Mouse (Mus musculus) limb, embryonic 15.5 days (tissue): Measurements from ENCODE around the gene Rtn2. TPM values are rescaled to one million over a fixed set of nuclear protein-coding genes. Genes with fewer than 3 reads are reported as not detected.

Source experiments
- ATAC-seq: fragments of 200-750 bp; cut with Nextera tagmentation; 2 replicates; pipeline ENCODE4 v1.8.0; 2017; ENCODE audit warnings: low read depth, moderate TSS enrichment; ENCODE audit not compliant: insufficient number of reproducible peaks, low FRiP score, low TSS enrichment
- H3K27ac ChIP-seq: fragments of 300-500 bp; sonication (generic); 2 replicates; pipeline ENCODE4 v1.5.1; 2015; ENCODE audit warnings: moderate library complexity, mild to moderate bottlenecking, inconsistent platforms
- H3K27me3 ChIP-seq: fragments of 300-500 bp; sonication (generic); 2 replicates; pipeline ENCODE4 v1.6.1; 2015; ENCODE audit warnings: inconsistent platforms
- H3K36me3 ChIP-seq: fragments of 300-500 bp; sonication (generic); 2 replicates; pipeline ENCODE4 v1.6.1; 2015; ENCODE audit warnings: inconsistent platforms
- H3K4me1 ChIP-seq: fragments of 300-500 bp; sonication (generic); 2 replicates; pipeline ENCODE4 v1.6.1; 2015; ENCODE audit warnings: inconsistent platforms
- H3K4me2 ChIP-seq: fragments of 300-500 bp; sonication (generic); 2 replicates; pipeline ENCODE4 v1.6.1; 2015; ENCODE audit warnings: mild to moderate bottlenecking, inconsistent platforms
- H3K4me3 ChIP-seq: fragments of 300-500 bp; sonication (generic); 2 replicates; pipeline ENCODE4 v1.5.1; 2015; ENCODE audit warnings: mild to moderate bottlenecking, inconsistent platforms
- H3K9ac ChIP-seq: fragments of 300-500 bp; sonication (generic); 2 replicates; pipeline ENCODE4 v1.6.1; 2015; ENCODE audit warnings: inconsistent platforms
- H3K9me3 ChIP-seq: fragments of 300-500 bp; sonication (generic); 2 replicates; pipeline ENCODE4 v1.6.1; 2016; ENCODE audit warnings: inconsistent platforms
- WGBS: fragments of 180-500 bp; shearing (Covaris S2); methylation state at CpG from one replicate; pipeline ENCODE4 v1.1.7; 2015; 5-methylcytosine and 5-hydroxymethylcytosine counted together
- polyA plus RNA-seq: library from polyadenylated mRNA; unstranded; fragments of >200 nt; fragmentation: Nextera tagmentation; extraction: Ambion mirVana; gene quantifications from 2 replicates; pipeline ENCODE4 v1.2.1, GENCODE M21; 2015

Rtn2 gene
- 21.4 and 48.2 TPM in 2 replicates for polyA plus RNA-seq

DNA sequence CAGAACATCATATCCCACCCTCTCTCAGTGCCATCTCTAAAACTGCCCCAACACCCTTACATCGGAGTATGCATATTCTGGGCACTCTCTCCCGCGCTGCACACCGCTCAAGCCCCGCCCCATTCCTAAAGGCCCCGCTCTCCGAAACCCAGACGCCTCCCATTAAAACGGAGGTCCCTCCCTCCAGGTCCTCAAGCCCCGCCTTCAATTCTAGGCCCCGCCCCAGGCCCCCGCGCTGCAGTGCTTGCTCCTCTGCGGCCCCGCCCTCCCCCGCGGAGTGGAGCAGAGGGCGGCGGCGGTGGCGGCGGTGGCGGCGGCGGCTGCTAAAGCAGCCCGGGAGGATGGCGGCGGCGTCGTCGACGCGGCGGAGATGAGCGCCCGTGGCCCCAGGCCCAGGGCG lies at the start of gene Rtn2:
TSS of gene Rtn2 (plus strand) at position 240 of the 400 bp plus-strand sequence.
- H3K27me3 ChIP-seq = peaks cover 60% of the 10 kb centered on the region
- H3K27ac ChIP-seq = no peak within 1 kb of the TSS

DNA sequence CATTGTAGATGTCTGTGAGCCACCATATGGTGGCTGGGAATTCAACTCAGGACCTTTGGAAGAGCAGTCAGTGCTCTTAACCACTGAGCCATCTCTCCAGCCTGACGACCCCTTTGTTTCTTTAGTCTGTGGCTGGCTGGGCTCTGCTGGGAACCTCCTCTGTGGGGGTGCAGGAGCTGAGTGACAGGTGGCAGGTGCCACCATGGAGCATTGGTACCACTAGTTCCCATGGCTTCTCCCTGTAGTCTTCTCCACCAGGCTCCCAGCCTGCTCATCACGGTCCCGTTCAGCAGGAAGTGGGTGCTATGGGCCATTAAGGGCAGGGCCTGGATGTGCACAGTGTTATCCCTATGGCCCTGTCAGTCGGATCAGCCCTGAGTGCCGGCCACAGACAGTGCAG lies 47.8 kb upstream of the Rtn2 start:
- no peak overlapping the region for H3K27ac ChIP-seq
- H3K27me3 ChIP-seq = no peaks in the 10 kb centered on the region
- 75% methylated on average over 5 of the region's 5 CpGs for WGBS
- ATAC-seq = no peak
- H3K4me2 ChIP-seq = no peak overlapping the region
- H3K36me3 ChIP-seq = peaks cover 11% of the 10 kb centered on the region; the same call in 1 of the 2 replicates
- H3K9ac ChIP-seq = no peak overlapping the region
- no peak overlapping the region for H3K4me3 ChIP-seq
- no peaks in the 10 kb centered on the region for H3K9me3 ChIP-seq
- 0 out of 2 replicates have a peak, but pooled peaks cover 7% of the 10 kb centered on the region for H3K4me1 ChIP-seq

More for the DNA sequence above, at the start of gene Rtn2:
- WGBS = under 1% methylated on average over 37 of the region's 37 CpGs
- peak within 1 kb of the TSS; percentile 57 for H3K4me3 ChIP-seq
- H3K9me3 ChIP-seq = no peaks in the 10 kb centered on the region
- no peak within 1 kb of the TSS for H3K9ac ChIP-seq
- no peaks in the 10 kb centered on the region for H3K36me3 ChIP-seq
- peaks cover 23% of the 10 kb centered on the region for H3K4me1 ChIP-seq
- peak; percentile 26; the same call in 1 of the 2 replicates for ATAC-seq
- peak within 1 kb of the TSS; percentile 100 for H3K4me2 ChIP-seq

DNA sequence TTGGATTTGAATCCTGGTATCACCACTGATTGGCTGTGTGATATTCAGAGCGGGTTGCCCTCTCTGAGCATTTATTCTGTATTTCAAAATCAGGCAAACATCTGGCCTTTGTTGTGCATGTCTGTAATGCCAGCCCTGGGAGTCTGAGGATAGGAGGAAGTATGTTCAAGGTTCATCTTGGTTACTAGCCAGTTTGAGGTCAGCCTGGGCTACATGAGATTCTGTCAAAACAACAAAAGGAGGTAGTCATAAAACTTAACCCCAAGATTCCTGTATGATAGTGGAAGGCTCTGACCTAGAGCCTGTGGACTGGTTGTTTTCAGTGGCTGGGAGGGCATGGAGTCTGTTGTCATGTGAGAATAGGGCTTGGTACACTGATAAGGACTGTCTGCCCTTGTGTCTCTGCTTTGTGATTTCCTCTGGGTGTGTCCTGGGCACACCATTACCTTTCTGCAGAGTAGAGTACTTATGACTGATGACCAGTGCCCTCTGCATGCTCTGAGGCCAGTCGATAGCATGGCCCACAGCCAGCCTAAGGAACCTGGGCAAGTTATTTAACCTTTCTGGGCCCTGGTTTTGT lies 47.2 kb upstream of the Rtn2 start:
- no peaks in the 10 kb centered on the region for H3K9me3 ChIP-seq
- H3K4me1 ChIP-seq = 0 out of 2 replicates have a peak, but pooled peaks cover 4% of the 10 kb centered on the region
- no peak overlapping the region for H3K9ac ChIP-seq
- H3K27ac ChIP-seq = no peak overlapping the region
- no peak overlapping the region for H3K4me3 ChIP-seq
- ATAC-seq = no peak
- 88% methylated on average over 2 of the region's 2 CpGs for WGBS
- H3K27me3 ChIP-seq = no peaks in the 10 kb centered on the region
- no peak overlapping the region for H3K4me2 ChIP-seq
- peaks cover 11% of the 10 kb centered on the region; the same call in 1 of the 2 replicates for H3K36me3 ChIP-seq

DNA sequence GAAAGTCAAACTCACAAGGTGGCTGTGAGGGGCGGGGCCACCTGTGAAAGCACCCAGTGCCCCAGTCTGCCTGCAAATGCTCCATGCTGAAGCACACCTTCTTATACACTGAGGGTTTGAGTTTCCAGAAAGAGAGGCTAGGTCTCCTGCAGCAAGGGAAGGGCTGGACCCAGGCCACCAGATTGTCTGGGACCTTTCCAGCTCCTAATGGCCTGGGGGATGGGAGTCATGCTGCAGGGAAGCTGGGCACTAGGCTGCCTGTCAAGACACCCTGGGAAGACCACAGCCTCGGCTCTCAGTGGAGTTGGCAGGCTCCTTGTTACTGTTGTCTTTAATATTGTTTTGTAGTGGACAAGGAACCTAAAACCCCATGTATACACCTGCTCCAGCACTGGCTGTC lies 46.0 kb upstream of the Rtn2 start:
- Histone ChIP-seq H3K9me3 (no peaks in the 10 kb centered on the region), H3K36me3 (peaks cover 3% of the 10 kb centered on the region; the same call in 1 of the 2 replicates), H3K27ac (no peak overlapping the region), H3K4me1 (0 out of 2 replicates have a peak, but pooled peaks cover 4% of the 10 kb centered on the region), H3K4me2 (no peak overlapping the region), H3K27me3 (no peaks in the 10 kb centered on the region), H3K9ac (no peak overlapping the region), H3K4me3 (no peak overlapping the region)
- 64% methylated on average over 2 of the region's 2 CpGs for WGBS
- ATAC-seq = no peak

DNA sequence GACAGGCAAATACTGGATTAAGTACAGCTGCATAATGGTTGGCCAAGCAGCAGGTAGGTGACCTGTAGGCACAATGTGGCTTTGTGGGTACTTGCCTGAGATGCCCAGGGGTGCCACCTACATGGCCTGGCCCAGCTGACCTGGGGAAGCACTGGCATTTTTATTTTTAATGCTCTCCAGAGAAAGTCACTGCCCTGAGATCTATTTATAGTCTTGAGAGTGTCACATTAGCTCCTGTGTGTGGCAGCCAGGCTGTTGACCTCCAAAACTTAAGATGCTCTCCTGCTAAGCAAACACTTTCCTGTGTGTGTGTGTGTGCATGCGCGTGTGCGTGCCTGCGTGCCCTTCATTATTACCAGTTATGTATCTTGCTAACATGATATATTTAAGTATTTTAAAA lies 44.1 kb upstream of the Rtn2 start:
- no peak overlapping the region for H3K4me3 ChIP-seq
- WGBS = 95% methylated on average over 4 of the region's 4 CpGs
- no peaks in the 10 kb centered on the region for H3K9me3 ChIP-seq
- H3K27me3 ChIP-seq = no peaks in the 10 kb centered on the region
- H3K4me1 ChIP-seq = 0 out of 2 replicates have a peak, but pooled peaks cover 2% of the 10 kb centered on the region
- no peak overlapping the region for H3K27ac ChIP-seq
- no peak overlapping the region for H3K9ac ChIP-seq
- no peak for ATAC-seq
- H3K4me2 ChIP-seq = no peak overlapping the region
- H3K36me3 ChIP-seq = peaks cover 3% of the 10 kb centered on the region; the same call in 1 of the 2 replicates

DNA sequence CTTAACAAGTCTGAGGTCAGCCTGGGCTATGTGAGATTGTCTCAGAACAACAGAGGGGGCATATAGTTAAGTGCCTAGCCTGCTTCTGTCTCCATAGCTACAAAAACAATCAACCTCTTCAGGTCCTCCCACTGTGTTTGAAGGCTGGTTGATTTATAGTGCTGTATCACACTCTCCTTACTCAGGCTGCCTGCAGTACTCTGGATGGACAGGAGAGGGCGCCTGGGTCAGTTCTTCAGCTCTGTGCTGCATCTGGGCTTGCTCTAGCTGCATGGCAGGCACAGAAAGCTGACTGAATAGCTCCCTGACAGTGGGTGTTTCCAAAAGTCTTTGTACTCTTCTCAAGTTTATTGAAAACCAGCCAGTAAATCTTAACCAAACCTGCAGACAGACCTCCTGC lies 43.0 kb upstream of the Rtn2 start:
- no peak overlapping the region for H3K4me2 ChIP-seq
- H3K9me3 ChIP-seq = no peaks in the 10 kb centered on the region
- H3K27ac ChIP-seq = no peak overlapping the region
- peaks cover 3% of the 10 kb centered on the region; the same call in 1 of the 2 replicates for H3K36me3 ChIP-seq
- H3K4me1 ChIP-seq = 0 out of 2 replicates have a peak, but pooled peaks cover 2% of the 10 kb centered on the region
- H3K4me3 ChIP-seq = no peak overlapping the region
- H3K27me3 ChIP-seq = no peaks in the 10 kb centered on the region
- no peak overlapping the region for H3K9ac ChIP-seq
- peak; percentile 78 for ATAC-seq
- 0% methylated on average over 1 of the region's 1 CpGs for WGBS

DNA sequence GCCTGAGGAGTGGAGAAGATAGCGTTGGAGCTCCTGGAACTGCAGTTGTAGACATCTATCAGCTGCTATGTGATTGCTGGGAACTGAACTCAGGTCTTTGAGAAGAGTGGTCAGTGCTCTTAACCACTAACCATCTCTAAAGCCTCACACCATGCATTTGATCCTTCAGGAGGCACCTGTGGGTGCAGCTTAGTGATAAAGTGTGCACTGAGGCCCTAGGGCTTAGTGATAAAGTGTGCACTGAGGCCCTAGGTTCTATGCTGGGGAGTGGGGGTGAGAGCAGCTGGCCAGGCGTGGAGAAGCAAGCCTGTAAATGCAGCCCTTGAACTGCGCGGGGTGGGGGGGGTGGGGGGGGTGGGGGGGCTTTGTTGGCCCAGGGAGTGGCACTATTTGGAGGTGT lies 42.4 kb upstream of the Rtn2 start:
- H3K27me3 ChIP-seq = no peaks in the 10 kb centered on the region
- ATAC-seq = no peak
- H3K4me2 ChIP-seq = no peak overlapping the region
- no peak overlapping the region for H3K4me3 ChIP-seq
- no peak overlapping the region for H3K9ac ChIP-seq
- H3K27ac ChIP-seq = no peak overlapping the region
- no peaks in the 10 kb centered on the region for H3K9me3 ChIP-seq
- 0 out of 2 replicates have a peak, but pooled peaks cover 2% of the 10 kb centered on the region for H3K4me1 ChIP-seq
- H3K36me3 ChIP-seq = peaks cover 8% of the 10 kb centered on the region
- WGBS = 85% methylated on average over 1 of the region's 4 CpGs

DNA sequence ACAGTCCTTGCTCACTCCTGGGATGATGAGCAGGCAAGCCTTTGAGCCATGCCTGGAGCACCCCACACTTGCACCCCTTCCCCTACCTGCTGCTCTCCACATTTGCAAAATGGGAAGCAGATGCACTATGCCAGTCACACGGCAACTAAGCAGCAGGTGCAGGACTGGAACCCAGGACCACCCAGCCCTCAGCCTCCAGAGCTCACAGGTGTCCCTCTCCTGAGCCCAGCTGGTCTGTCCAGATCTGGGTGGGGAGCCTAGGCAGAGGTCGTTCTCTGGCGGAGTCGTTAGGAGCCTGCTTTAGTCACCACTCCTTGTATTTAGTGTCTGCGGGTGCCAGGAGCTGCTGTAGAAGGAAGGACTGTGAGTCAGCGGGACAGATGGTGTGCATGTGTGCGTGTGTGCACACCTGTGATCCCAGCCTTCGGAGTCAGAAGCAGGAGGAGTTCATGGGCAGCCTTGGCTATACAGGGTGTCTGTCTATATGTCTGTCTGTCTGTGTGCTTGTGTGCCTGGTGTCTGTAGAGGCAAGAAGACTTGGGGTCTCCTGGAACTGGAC lies 41.4 kb upstream of the Rtn2 start:
- Histone ChIP-seq H3K4me3 (no peak overlapping the region), H3K36me3 (peaks cover 18% of the 10 kb centered on the region), H3K9me3 (no peaks in the 10 kb centered on the region), H3K27ac (no peak overlapping the region), H3K4me1 (0 out of 2 replicates have a peak, but pooled peaks cover 2% of the 10 kb centered on the region), H3K9ac (no peak overlapping the region), H3K4me2 (no peak overlapping the region), H3K27me3 (no peaks in the 10 kb centered on the region)
- ATAC-seq = no peak
- WGBS = 63% methylated on average over 8 of the region's 8 CpGs

DNA sequence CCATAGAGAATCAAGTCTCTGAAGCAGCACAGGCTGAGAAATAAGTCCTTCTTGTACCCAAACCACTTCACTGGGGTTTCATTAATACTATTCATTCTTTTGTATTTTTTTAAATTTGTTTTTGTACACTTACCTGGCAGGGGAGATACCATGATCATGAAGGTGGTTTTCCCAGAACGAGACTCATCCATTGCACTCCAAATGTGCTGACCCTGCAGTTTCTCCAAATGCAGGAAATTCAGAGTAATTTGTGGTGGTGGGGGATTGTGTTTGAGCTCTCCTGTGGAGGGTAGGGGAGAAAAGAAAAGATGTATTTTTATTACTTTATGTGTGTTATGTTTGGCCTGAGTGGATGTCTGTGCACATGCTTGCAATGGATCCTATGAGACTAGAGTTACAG lies 40.4 kb upstream of the Rtn2 start:
- peaks cover 28% of the 10 kb centered on the region for H3K36me3 ChIP-seq
- 81% methylated on average over 1 of the region's 1 CpGs for WGBS
- no peak overlapping the region for H3K4me2 ChIP-seq
- H3K9ac ChIP-seq = no peak overlapping the region
- H3K4me1 ChIP-seq = no peaks in the 10 kb centered on the region
- no peak overlapping the region for H3K27ac ChIP-seq
- H3K27me3 ChIP-seq = no peaks in the 10 kb centered on the region
- no peaks in the 10 kb centered on the region for H3K9me3 ChIP-seq
- H3K4me3 ChIP-seq = no peak overlapping the region
- ATAC-seq = no peak

DNA sequence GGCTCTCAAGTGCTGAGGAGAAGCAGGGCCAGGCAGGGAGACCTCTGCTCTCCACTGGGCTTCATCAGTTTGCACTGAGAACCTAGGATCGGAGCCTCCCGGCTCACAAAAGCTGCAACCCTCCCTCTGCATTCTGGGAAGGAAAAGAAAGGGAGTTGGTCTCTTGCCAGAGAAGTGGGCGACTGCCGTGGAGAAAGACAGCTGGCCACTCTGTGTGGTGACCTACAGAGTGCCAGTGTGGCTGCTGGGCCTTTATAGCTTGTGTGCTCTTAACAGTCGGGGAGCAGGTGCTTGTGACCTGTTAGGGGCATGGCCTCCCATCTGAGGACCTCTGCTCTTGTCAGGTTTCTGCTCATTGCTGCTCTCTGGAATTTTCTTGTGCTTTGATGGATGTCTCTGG lies 38.6 kb upstream of the Rtn2 start:
- Histone ChIP-seq H3K4me2 (no peak overlapping the region), H3K36me3 (peaks cover 34% of the 10 kb centered on the region), H3K27ac (no peak overlapping the region), H3K4me1 (no peaks in the 10 kb centered on the region), H3K27me3 (no peaks in the 10 kb centered on the region), H3K9me3 (no peaks in the 10 kb centered on the region), H3K4me3 (no peak overlapping the region), H3K9ac (no peak overlapping the region)
- WGBS = 83% methylated on average over 5 of the region's 5 CpGs
- ATAC-seq = no peak

DNA sequence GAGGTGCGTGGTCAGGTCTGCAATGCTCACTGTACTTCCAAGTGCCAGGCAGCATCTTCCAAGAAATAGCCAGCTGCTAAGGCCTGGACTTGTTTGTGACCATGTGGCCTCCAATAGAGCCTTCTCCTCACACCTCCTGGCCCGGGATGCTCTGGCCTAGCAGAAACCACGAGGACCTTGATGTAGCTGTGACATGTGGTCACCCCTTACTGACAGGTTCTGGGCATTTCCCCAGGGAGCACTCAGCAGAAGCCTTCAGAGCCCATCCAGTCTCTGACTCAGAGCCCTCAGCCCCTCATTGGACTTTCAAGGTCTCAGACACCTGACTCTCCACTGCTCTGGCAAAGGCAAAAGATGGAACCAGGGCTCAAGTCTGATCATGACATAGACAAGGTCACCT lies 37.3 kb upstream of the Rtn2 start:
- Histone ChIP-seq H3K27ac (no peak overlapping the region), H3K4me3 (no peak overlapping the region), H3K9ac (no peak overlapping the region), H3K4me1 (no peaks in the 10 kb centered on the region), H3K9me3 (no peaks in the 10 kb centered on the region), H3K4me2 (no peak overlapping the region), H3K27me3 (no peaks in the 10 kb centered on the region), H3K36me3 (peaks cover 34% of the 10 kb centered on the region)
- WGBS = 89% methylated on average over 3 of the region's 3 CpGs
- ATAC-seq = no peak

DNA sequence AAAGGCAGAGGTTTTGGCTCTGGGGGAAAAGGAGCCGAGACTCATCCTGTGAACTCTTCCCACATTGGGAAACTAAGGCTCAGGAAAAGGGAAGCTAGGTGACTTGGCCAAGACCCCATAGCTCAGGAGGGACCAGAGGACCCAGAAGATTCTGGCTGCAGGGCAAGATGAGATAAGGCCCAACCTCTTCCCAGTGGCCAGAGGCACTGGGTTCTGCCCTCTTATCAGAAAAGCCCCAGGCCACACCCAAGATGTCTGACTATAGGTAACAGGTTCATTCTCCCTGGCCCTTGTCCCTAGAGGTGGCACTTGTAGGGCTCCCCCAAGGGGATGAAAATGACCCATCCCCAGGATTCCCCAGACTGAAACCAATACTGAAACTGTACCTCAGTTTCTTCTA lies 35.6 kb upstream of the Rtn2 start:
- peaks cover 30% of the 10 kb centered on the region for H3K36me3 ChIP-seq
- H3K27ac ChIP-seq = no peak overlapping the region
- ATAC-seq = no peak
- H3K9me3 ChIP-seq = no peaks in the 10 kb centered on the region
- no peaks in the 10 kb centered on the region for H3K4me1 ChIP-seq
- WGBS = 96% methylated on average over 1 of the region's 1 CpGs
- no peak overlapping the region for H3K4me2 ChIP-seq
- H3K9ac ChIP-seq = no peak overlapping the region
- H3K27me3 ChIP-seq = no peaks in the 10 kb centered on the region
- no peak overlapping the region for H3K4me3 ChIP-seq
